Mouse (Mus musculus) spleen, adult 2 months (tissue): ENCODE results near the gene Wdr82. TPM values are rescaled to one million over a fixed set of nuclear protein-coding genes. Genes with fewer than 3 reads are reported as not detected.
"Not testable (repeated sequence)": the region's sequence is repeated elsewhere in the genome, so short reads cannot be mapped to it uniquely, and the experiment has no call there.

Source experiments
- DNase-seq, 2 experiments: peaks; one replicate each; pipeline versions ENCODE4 v3.0.0 to v3.0.0-alpha.2; 2012 to 2021; ENCODE audit warnings: low spot score in 2 of 2, low read depth in 1 of 2
- H3K27ac ChIP-seq: fragments of 200-500 bp; 2 replicates; pipeline ENCODE4 v1.5.1; 2012; ENCODE audit warnings: low read length, inconsistent platforms; ENCODE audit not compliant: insufficient read depth
- H3K27me3 ChIP-seq: fragments of 200-500 bp; 2 replicates; pipeline ENCODE4 v1.6.1; 2012; ENCODE audit warnings: mild to moderate bottlenecking, moderate library complexity, low read length, inconsistent platforms; ENCODE audit not compliant: control insufficient read depth, insufficient read depth
- H3K36me3 ChIP-seq: fragments of 200-500 bp; 2 replicates; pipeline ENCODE4 v1.6.1; 2012; ENCODE audit warnings: mild to moderate bottlenecking, low read length, inconsistent platforms; ENCODE audit not compliant: control insufficient read depth, insufficient read depth
- H3K4me1 ChIP-seq: fragments of 200-500 bp; 2 replicates; pipeline ENCODE4 v1.6.1; 2011; ENCODE audit warnings: inconsistent platforms; ENCODE audit not compliant: control insufficient read depth, insufficient read depth, insufficient read length
- H3K4me3 ChIP-seq: fragments of 200-500 bp; 2 replicates; pipeline ENCODE4 v1.5.1; 2011; ENCODE audit warnings: mild to moderate bottlenecking, inconsistent platforms; ENCODE audit not compliant: insufficient read depth, insufficient read length; ENCODE audit errors: extremely low read depth
- CTCF ChIP-seq: fragments of 200-500 bp; IDR thresholded peaks from 2 replicates; pipeline ENCODE4 v1.5.1; 2011; ENCODE audit warnings: mild to moderate bottlenecking, inconsistent platforms; ENCODE audit not compliant: insufficient read depth, insufficient read length, insufficient replicate concordance; ENCODE audit errors: extremely low read depth
- POLR2A ChIP-seq: fragments of 200-500 bp; IDR thresholded peaks from 2 replicates; pipeline ENCODE4 v1.6.1; 2011; ENCODE audit warnings: low read depth, low read length, inconsistent platforms
- WGBS: fragments of 180-500 bp; shearing (Covaris S2); methylation state at CpG from one replicate; pipeline ENCODE4 v1.1.7; 2018; 5-methylcytosine and 5-hydroxymethylcytosine counted together
- polyA plus RNA-seq: library from polyadenylated mRNA; depleted of rRNA; stranded (reverse); fragments of >200 nt; gene quantifications from 2 replicates; pipeline ENCODE4 v1.2.3, GENCODE M21; 2012

Wdr82 gene
- polyA plus RNA-seq, 1 experiment = 41.3 TPM

DNA sequence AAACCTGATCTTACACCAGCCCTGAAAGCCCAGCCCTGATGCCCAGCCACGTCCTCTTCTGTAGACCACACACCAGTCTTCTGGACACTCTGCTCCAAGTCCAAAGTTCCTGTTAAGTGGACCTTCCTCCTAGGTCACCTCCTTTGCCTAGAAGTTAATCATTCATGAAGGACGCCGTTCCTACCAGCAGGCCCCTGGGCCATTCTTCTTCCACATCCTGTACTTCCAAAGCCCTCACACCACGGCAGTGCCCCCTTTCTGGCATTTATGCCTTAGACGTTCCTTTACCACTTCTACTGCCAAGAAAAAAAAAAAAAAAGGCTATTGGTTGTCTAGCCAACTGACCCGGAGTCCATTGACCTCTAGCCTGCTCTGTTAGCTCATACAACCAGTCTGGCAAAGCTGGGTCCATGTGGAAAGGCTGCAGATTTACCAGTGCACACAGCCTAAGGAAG, 12.7 kb upstream of the Wdr82 start, which contains the start of gene Glyctk:
Gene Glyctk (minus strand): TSS at position 102 of the 455 bp plus-strand sequence.
- no peak for DNase-seq
- 91% methylated on average over 6 of the region's 6 CpGs for WGBS
- no peaks in the 10 kb centered on the region for H3K27me3 ChIP-seq
- no peaks in the 10 kb centered on the region for H3K36me3 ChIP-seq
- no peak within 1 kb of the TSS for H3K4me3 ChIP-seq
- no peak for TF ChIP-seq POLR2A
- no peak for TF ChIP-seq CTCF
- H3K27ac ChIP-seq = no peak within 1 kb of the TSS
- H3K4me1 ChIP-seq = no peaks in the 10 kb centered on the region

GRCm38 (mm10) chr9:106159237-106159636, 11.5 kb upstream of the Wdr82 start:
- Histone ChIP-seq H3K4me1 (no peaks in the 10 kb centered on the region), H3K27ac (no peak overlapping the region), H3K27me3 (no peaks in the 10 kb centered on the region), H3K4me3 (peak overlapping the region; percentile 68; the same call in 1 of the 2 replicates), H3K36me3 (no peaks in the 10 kb centered on the region)
- no peak for TF ChIP-seq POLR2A
- no peak for TF ChIP-seq CTCF
- 90% methylated on average over 9 of the region's 9 CpGs for WGBS
- no peak for DNase-seq

GRCm38 (mm10) chr9:106159784-106160301, 10.9 kb upstream of the Wdr82 start:
- TF ChIP-seq POLR2A (peak; percentile 23; the same call in 1 of the 2 replicates), CTCF (no peak)
- H3K4me1 ChIP-seq = no peaks in the 10 kb centered on the region
- DNase-seq = peak; percentile 78 to 79
- H3K4me3 ChIP-seq = peak overlapping the region; percentile 68
- H3K27ac ChIP-seq = peak overlapping the region; percentile 96
- 4% methylated on average over 24 of the region's 24 CpGs for WGBS
- no peaks in the 10 kb centered on the region for H3K27me3 ChIP-seq
- no peaks in the 10 kb centered on the region for H3K36me3 ChIP-seq

- no peaks in the 10 kb centered on the region for H3K36me3 ChIP-seq
- TF ChIP-seq CTCF (no peak), POLR2A (no peak)
- peak overlapping the region; percentile 68; the same call in 1 of the 2 replicates for H3K4me3 ChIP-seq
- no peaks in the 10 kb centered on the region for H3K27me3 ChIP-seq
- H3K27ac ChIP-seq = peak overlapping the region; percentile 96; the same call in 1 of the 2 replicates
- no peaks in the 10 kb centered on the region for H3K4me1 ChIP-seq
- no peak for DNase-seq
- WGBS = 49% methylated on average over 5 of the region's 5 CpGs
These were observed 10.3 kb upstream of the Wdr82 start for GRCm38 (mm10) chr9:106160426-106160825.

DNA sequence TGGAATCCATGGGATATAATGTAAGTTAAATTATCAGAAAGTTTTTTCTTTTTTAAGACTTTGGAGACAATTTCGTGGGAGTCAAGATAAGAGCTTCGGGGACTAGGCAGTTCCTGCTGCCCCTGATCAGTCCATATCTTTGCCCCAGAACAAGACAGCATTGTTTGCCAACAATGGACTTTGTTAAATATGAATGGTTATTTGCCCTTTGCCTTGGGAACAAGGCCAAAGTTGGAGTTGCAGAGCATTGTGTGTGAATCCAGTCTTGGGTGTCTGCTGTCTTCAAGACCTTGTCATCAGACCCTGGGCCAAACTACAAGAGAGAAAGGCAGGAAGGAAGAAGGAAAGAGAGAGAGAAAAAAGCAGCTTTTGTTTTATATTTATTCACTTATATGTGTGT, 4.0 kb upstream of the Wdr82 start:
- Histone ChIP-seq H3K27me3 (no peaks in the 10 kb centered on the region), H3K27ac (no peak overlapping the region), H3K4me3 (no peak overlapping the region), H3K36me3 (no peaks in the 10 kb centered on the region), H3K4me1 (no peaks in the 10 kb centered on the region)
- 67% methylated on average over 2 of the region's 2 CpGs for WGBS
- no peak for TF ChIP-seq CTCF
- no peak for TF ChIP-seq POLR2A
- no peak for DNase-seq

GRCm38 (mm10) chr9:106167241-106167640, 3.5 kb upstream of the Wdr82 start:
- Histone ChIP-seq H3K36me3 (no peaks in the 10 kb centered on the region), H3K27ac (no peak overlapping the region), H3K27me3 (no peaks in the 10 kb centered on the region), H3K4me3 (no peak overlapping the region), H3K4me1 (no peaks in the 10 kb centered on the region)
- TF ChIP-seq CTCF (no peak), POLR2A (no peak)
- WGBS = 79% methylated on average over 3 of the region's 3 CpGs
- no peak for DNase-seq

GRCm38 (mm10) chr9:106167703-106168102, 3.0 kb upstream of the Wdr82 start:
- no peak for DNase-seq
- Histone ChIP-seq H3K4me3 (no peak overlapping the region), H3K36me3 (no peaks in the 10 kb centered on the region), H3K27ac (no peak overlapping the region), H3K27me3 (no peaks in the 10 kb centered on the region), H3K4me1 (no peaks in the 10 kb centered on the region)
- TF ChIP-seq CTCF (no peak), POLR2A (no peak)
- WGBS = 84% methylated on average over 1 of the region's 1 CpGs

- DNase-seq, H3K4me1 ChIP-seq, H3K27ac ChIP-seq, H3K4me3 ChIP-seq, H3K27me3 ChIP-seq, H3K36me3 ChIP-seq: not testable (repeated sequence)
- 81% methylated on average over 1 of the region's 1 CpGs for WGBS
These were observed 1.7 kb upstream of the Wdr82 start for GRCm38 (mm10) chr9:106169006-106169405.
